Mouse (Mus musculus) myocyte (in vitro differentiated cells): ENCODE measurements at regions not wholly inside any gene's neighbourhood (a gene's known extent, or its start where the extent isn't known, plus 50 kb on each side); places are given as distances from the start of the nearest gene placed in this dataset.
A peak's percentile ranks its signal among the peaks of the same experiment; 100 is the strongest.

Experiments used
- H3K27me3 ChIP-seq: one replicate; pipeline ENCODE4 v1.6.1; 2011; ENCODE audit not compliant: control insufficient read depth, insufficient read depth, insufficient read length
- H3K36me3 ChIP-seq: one replicate; pipeline ENCODE4 v1.6.1; 2011; ENCODE audit not compliant: control insufficient read depth, insufficient read depth
- H3K4me2 ChIP-seq: one replicate; pipeline ENCODE4 v1.6.1; 2011; ENCODE audit warnings: low read depth, control low read depth
- H3K4me3 ChIP-seq: one replicate; pipeline ENCODE4 v1.5.1; 2011; ENCODE audit warnings: mild to moderate bottlenecking, control low read depth, moderate library complexity
- H3K79me2 ChIP-seq: one replicate; pipeline ENCODE4 v1.6.1; 2011; ENCODE audit not compliant: control insufficient read depth, insufficient read depth
- H3ac ChIP-seq: one replicate; pipeline ENCODE4 v1.6.1; 2011; ENCODE audit not compliant: control insufficient read depth, insufficient read length
- CEBPB ChIP-seq: IDR thresholded peaks from 2 replicates; pipeline ENCODE4 v1.6.1; 2011; ENCODE audit warnings: mild to moderate bottlenecking, moderate library complexity; ENCODE audit not compliant: poor library complexity, insufficient read depth, severe bottlenecking
- E2F4 ChIP-seq: IDR thresholded peaks from one replicate; pipeline ENCODE4 v1.6.1; 2011; ENCODE audit warnings: mild to moderate bottlenecking, control low read depth, moderate library complexity; ENCODE audit not compliant: insufficient read depth
- MAX ChIP-seq: IDR thresholded peaks from one replicate; pipeline ENCODE4 v1.6.1; 2011; ENCODE audit warnings: low read depth, mild to moderate bottlenecking, control low read depth
- MYOD1 ChIP-seq, 3 experiments: IDR thresholded peaks; one replicate each; pipeline ENCODE4 v1.6.1; 2011; ENCODE audit warnings: control low read depth in 2 of 3, low read depth in 2 of 3, mild to moderate bottlenecking in 2 of 3, moderate library complexity in 1 of 3; ENCODE audit not compliant: insufficient read length in 2 of 3, control insufficient read depth in 1 of 3
- MYOG ChIP-seq, 3 experiments: IDR thresholded peaks; one replicate each; pipeline ENCODE4 v1.6.1; 2011; ENCODE audit warnings: control low read depth in 2 of 3, low read depth in 2 of 3, mild to moderate bottlenecking in 2 of 3; ENCODE audit not compliant: insufficient read length in 2 of 3, control insufficient read depth in 1 of 3, insufficient read depth in 1 of 3
- POLR2A ChIP-seq: IDR thresholded peaks from one replicate; pipeline ENCODE4 v1.6.1; 2011; ENCODE audit warnings: low read depth, mild to moderate bottlenecking, control low read depth, moderate library complexity; ENCODE audit not compliant: insufficient read length
- POLR2AphosphoS2 ChIP-seq: IDR thresholded peaks from one replicate; pipeline ENCODE4 v1.6.1; 2011; ENCODE audit warnings: low read depth, control low read depth; ENCODE audit not compliant: insufficient read length
- REST ChIP-seq: IDR thresholded peaks from one replicate; pipeline ENCODE4 v1.6.1; 2011; ENCODE audit warnings: mild to moderate bottlenecking, control low read depth, moderate library complexity; ENCODE audit not compliant: insufficient read depth, insufficient read length
- SRF ChIP-seq: IDR thresholded peaks from one replicate; pipeline ENCODE4 v1.6.1; 2011; ENCODE audit warnings: low read depth; ENCODE audit not compliant: control insufficient read depth, insufficient read length
- TCF12 ChIP-seq: IDR thresholded peaks from one replicate; pipeline ENCODE4 v1.6.1; 2011; ENCODE audit warnings: mild to moderate bottlenecking, control low read depth; ENCODE audit not compliant: poor library complexity, insufficient read depth, severe bottlenecking
- TCF3 ChIP-seq: IDR thresholded peaks from one replicate; pipeline ENCODE4 v1.6.1; 2011; ENCODE audit warnings: low read depth, control low read depth; ENCODE audit not compliant: insufficient read length
- USF1 ChIP-seq: IDR thresholded peaks from one replicate; pipeline ENCODE4 v1.6.1; 2011; ENCODE audit warnings: low read depth, mild to moderate bottlenecking, control low read depth, moderate library complexity

- Histone ChIP-seq H3K4me2 (no peak overlapping the region), H3ac (no peak overlapping the region), H3K4me3 (no peak overlapping the region), H3K36me3 (no peaks in the 10 kb centered on the region), H3K79me2 (no peaks in the 10 kb centered on the region), H3K27me3 (no peaks in the 10 kb centered on the region)
- TF ChIP-seq POLR2A (no peak), MYOG (IDR thresholded peaks at IDR 0.05; ENCODE audit: control insufficient read depth in 1 of 3, insufficient read depth in 1 of 3, insufficient read length in 2 of 3, low read depth in 2 of 3) (no peak), MAX (no peak), MYOD1 (IDR thresholded peaks at IDR 0.05; ENCODE audit: control insufficient read depth in 1 of 3, insufficient read length in 2 of 3, low read depth in 2 of 3) (no peak), REST (no peak), CEBPB (no peak), E2F4 (no peak), USF1 (no peak), TCF12 (no peak), SRF (no peak), TCF3 (no peak), POLR2AphosphoS2 (no peak)
Measured at GRCm38 (mm10) chr17:15286596-15286995, 90.1 kb downstream of the Dll1 start.

- Histone ChIP-seq H3K4me2 (peak overlapping the region; percentile 42), H3K4me3 (no peak overlapping the region)
Measured at GRCm38 (mm10) chr17:15285399-15286043, 91.2 kb downstream of the Dll1 start.

GRCm38 (mm10) chr17:15269905-15270304 lies 106.8 kb downstream of the Dll1 start:
- no peak overlapping the region for H3K4me2 ChIP-seq
- no peak overlapping the region for H3K4me3 ChIP-seq
- no peak overlapping the region for H3ac ChIP-seq
- no peak for TF ChIP-seq POLR2A
- TF ChIP-seq MYOD1 (IDR thresholded peaks at IDR 0.05; ENCODE audit: control insufficient read depth in 1 of 3, insufficient read length in 2 of 3, low read depth in 2 of 3) = no peak
- TF ChIP-seq SRF = no peak
- TF ChIP-seq USF1 = no peak
- no peaks in the 10 kb centered on the region for H3K27me3 ChIP-seq
- H3K79me2 ChIP-seq = no peaks in the 10 kb centered on the region
- no peaks in the 10 kb centered on the region for H3K36me3 ChIP-seq

More at GRCm38 (mm10) chr17:15285399-15286043, 91.2 kb downstream of the Dll1 start:
- Histone ChIP-seq H3K36me3 (no peaks in the 10 kb centered on the region), H3K27me3 (no peaks in the 10 kb centered on the region), H3K79me2 (no peaks in the 10 kb centered on the region), H3ac (no peak overlapping the region)
- TF ChIP-seq MAX (no peak), MYOG (IDR thresholded peaks at IDR 0.05; ENCODE audit: control insufficient read depth in 1 of 3, insufficient read depth in 1 of 3, insufficient read length in 2 of 3, low read depth in 2 of 3) (peak in 1 of 3 experiments; percentile 55), MYOD1 (IDR thresholded peaks at IDR 0.05; ENCODE audit: control insufficient read depth in 1 of 3, insufficient read length in 2 of 3, low read depth in 2 of 3) (peak in 1 of 3 experiments; percentile 43)

- Histone ChIP-seq H3K27me3 (no peaks in the 10 kb centered on the region), H3K79me2 (no peaks in the 10 kb centered on the region), H3ac (no peak overlapping the region), H3K36me3 (no peaks in the 10 kb centered on the region), H3K4me3 (no peak overlapping the region), H3K4me2 (no peak overlapping the region)
- TF ChIP-seq TCF12 = no peak
- TF ChIP-seq POLR2AphosphoS2 = no peak
- TF ChIP-seq MYOG (IDR thresholded peaks at IDR 0.05; ENCODE audit: control insufficient read depth in 1 of 3, insufficient read depth in 1 of 3, insufficient read length in 2 of 3, low read depth in 2 of 3) = no peak
- TF ChIP-seq REST = no peak
- no peak for TF ChIP-seq CEBPB
- TF ChIP-seq USF1 = no peak
- no peak for TF ChIP-seq TCF3
- no peak for TF ChIP-seq MYOD1 (IDR thresholded peaks at IDR 0.05; ENCODE audit: control insufficient read depth in 1 of 3, insufficient read length in 2 of 3, low read depth in 2 of 3)
- no peak for TF ChIP-seq MAX
- no peak for TF ChIP-seq POLR2A
- TF ChIP-seq E2F4 = no peak
- TF ChIP-seq SRF = no peak
Measured at GRCm38 (mm10) chr17:15269056-15269612, 107.5 kb downstream of the Dll1 start.

- no peaks in the 10 kb centered on the region for H3K27me3 ChIP-seq
- H3K36me3 ChIP-seq = no peaks in the 10 kb centered on the region
- no peak for TF ChIP-seq TCF3
- TF ChIP-seq REST = no peak
- TF ChIP-seq USF1 = no peak
- TF ChIP-seq SRF = no peak
- TF ChIP-seq MYOG (IDR thresholded peaks at IDR 0.05; ENCODE audit: control insufficient read depth in 1 of 3, insufficient read depth in 1 of 3, insufficient read length in 2 of 3, low read depth in 2 of 3) = no peak
- no peak overlapping the region for H3K4me3 ChIP-seq
- H3K79me2 ChIP-seq = no peaks in the 10 kb centered on the region
- H3K4me2 ChIP-seq = no peak overlapping the region
- no peak overlapping the region for H3ac ChIP-seq
Measured at GRCm38 (mm10) chr17:15267721-15268120, 109.0 kb downstream of the Dll1 start.
